Mouse (Mus musculus) bone marrow, adult 2 months (tissue): ENCODE data around the gene Eif5.

ENCODE experiments used
- CTCF ChIP-seq: fragments of 200-500 bp; IDR thresholded peaks from 2 replicates; pipeline ENCODE4 v1.5.1; 2011; ENCODE audit warnings: low read length, control low read depth; ENCODE audit not compliant: control insufficient read depth, insufficient read depth
- POLR2A ChIP-seq: fragments of 200-500 bp; IDR thresholded peaks from 2 replicates; pipeline ENCODE4 v1.6.1; 2011; ENCODE audit warnings: low read depth, mild to moderate bottlenecking, control low read depth, low read length, borderline replicate concordance; ENCODE audit not compliant: control insufficient read depth

GRCm38 (mm10) chr12:111552342-111552741, 14.5 kb downstream of the Eif5 start:
- TF ChIP-seq CTCF = no peak
- no peak for TF ChIP-seq POLR2A
